Mouse (Mus musculus) retina, adult 2 months (tissue): Measurements from ENCODE around the gene Csrnp3.

Experiments
- DNase-seq: peaks from one replicate; pipeline ENCODE4 v3.0.0-alpha.2; 2012; ENCODE audit warnings: low read depth, low spot score

Gene Csrnp3

GRCm38 (mm10) chr2:66018711-66019110 lies 173.1 kb downstream of the Csrnp3 start:
- DNase-seq = no peak

GRCm38 (mm10) chr2:66019235-66019634 lies 173.7 kb downstream of the Csrnp3 start:
- no peak for DNase-seq

- no peak for DNase-seq
These were observed 177.9 kb downstream of the Csrnp3 start for GRCm38 (mm10) chr2:66023419-66023818.

GRCm38 (mm10) chr2:66024837-66025236 lies 179.3 kb downstream of the Csrnp3 start:
- no peak for DNase-seq

- DNase-seq = no peak
These were observed 183.2 kb downstream of the Csrnp3 start for GRCm38 (mm10) chr2:66028812-66029211.

- peak; percentile 9 for DNase-seq
These were observed 189.5 kb downstream of the Csrnp3 start for GRCm38 (mm10) chr2:66034907-66035679.

GRCm38 (mm10) chr2:66040611-66041010 lies 195.0 kb downstream of the Csrnp3 start:
- DNase-seq = no peak

GRCm38 (mm10) chr2:66041203-66041916 lies 195.8 kb downstream of the Csrnp3 start:
- DNase-seq = peak; percentile 15

GRCm38 (mm10) chr2:66041917-66042419 lies 196.4 kb downstream of the Csrnp3 start:
- DNase-seq = peak; percentile 50

GRCm38 (mm10) chr2:66043441-66044404 lies 198.2 kb downstream of the Csrnp3 start:
- no peak for DNase-seq

- no peak for DNase-seq
These were observed 199.0 kb downstream of the Csrnp3 start for GRCm38 (mm10) chr2:66044405-66045089.

- DNase-seq = no peak
These were observed 217.7 kb downstream of the Csrnp3 start for GRCm38 (mm10) chr2:66063291-66063690.

- no peak for DNase-seq
These were observed 223.9 kb downstream of the Csrnp3 start for GRCm38 (mm10) chr2:66069454-66069853.

- DNase-seq = no peak
These were observed 235.2 kb downstream of the Csrnp3 start for GRCm38 (mm10) chr2:66080731-66081130.
